Mouse (Mus musculus): Measurements from ENCODE around the gene Foxo3. TPM values are rescaled to one million over a fixed set of nuclear protein-coding genes. Genes with fewer than 3 reads are reported as not detected.

Foxo3 gene
- polyA plus RNA-seq, 2 experiments = 15.6 to 17.6 TPM

GRCm38 (mm10) chr10:42173839-42174238 is 102.7 kb downstream of the Foxo3 start:
- H3K4me1 ChIP-seq (replicated peaks; ENCODE audit: control insufficient read depth in 2 of 2, insufficient read depth in 2 of 2, low read length in 1 of 2) = peaks cover 0 to 3% of the 10 kb centered on the region in 2 experiments; a peak in 2 of 4 replicates
- H3K9ac ChIP-seq (replicated peaks) = no peak overlapping the region
- H3K9me3 ChIP-seq (ENCODE audit: control insufficient read depth, low read length) = no peaks in the 10 kb centered on the region
- 24% methylated on average over 1 of the region's 1 CpGs for WGBS (ENCODE audit: insufficient replicate concordance)
- H3K27me3 ChIP-seq (ENCODE audit: control insufficient read depth, insufficient read depth, low read length) = no peaks in the 10 kb centered on the region
- TF ChIP-seq CTCF (IDR thresholded peaks at IDR 0.05; ENCODE audit: low read depth) = no peak
- no peak for TF ChIP-seq EP300 (IDR thresholded peaks at IDR 0.05; ENCODE audit: low read depth)
- H3K36me3 ChIP-seq (replicated peaks; ENCODE audit: control insufficient read depth, insufficient read depth, low read depth) = no peaks in the 10 kb centered on the region
- no peak overlapping the region for H3K4me2 ChIP-seq (ENCODE audit: low read depth)
- ATAC-seq (ENCODE audit: insufficient read depth) (no peak), DNase-seq (ENCODE audit: low read depth in 3 of 3, low spot score in 3 of 3) (no peak)
- H3K27ac ChIP-seq = no peak overlapping the region
- H3K4me3 ChIP-seq (ENCODE audit: insufficient read depth in 1 of 2, low read depth in 2 of 2, low read length in 2 of 2) = no peak overlapping the region

DNA sequence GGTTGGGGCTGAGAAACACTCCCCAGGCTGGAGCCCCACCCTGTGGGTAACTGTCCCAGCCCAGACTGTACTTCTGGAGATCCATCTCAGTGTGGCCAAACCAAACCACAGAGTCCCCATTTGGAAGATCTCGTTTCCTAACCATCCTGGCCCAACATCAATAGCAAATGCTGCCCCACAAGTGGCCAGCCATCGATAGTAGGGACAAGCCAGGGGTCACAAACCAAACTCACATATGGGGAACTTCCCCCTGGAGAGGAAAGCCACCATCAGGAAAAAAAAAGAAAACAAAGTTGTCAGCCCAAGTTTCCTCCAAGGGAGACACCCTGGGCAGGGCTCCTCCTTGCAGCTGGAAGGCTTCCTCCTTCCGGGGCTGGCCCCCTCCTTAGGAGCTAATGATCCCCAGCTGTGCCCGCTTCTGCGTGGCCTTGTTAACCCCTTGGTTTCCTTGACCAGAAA is 105.6 kb downstream of the Foxo3 start:
- DNase-seq (ENCODE audit: low read depth in 3 of 3, low spot score in 3 of 3) (no peak), ATAC-seq (ENCODE audit: insufficient read depth) (no peak)
- H3K27me3 ChIP-seq (ENCODE audit: control insufficient read depth, insufficient read depth, low read length) = no peaks in the 10 kb centered on the region
- WGBS (ENCODE audit: insufficient replicate concordance) = 3% methylated on average over 5 of the region's 5 CpGs
- no peak overlapping the region for H3K9ac ChIP-seq (replicated peaks)
- no peak overlapping the region for H3K4me2 ChIP-seq (ENCODE audit: low read depth)
- peaks cover 0 to 3% of the 10 kb centered on the region in 2 experiments; a peak in 2 of 4 replicates for H3K4me1 ChIP-seq (replicated peaks; ENCODE audit: control insufficient read depth in 2 of 2, insufficient read depth in 2 of 2, low read length in 1 of 2)
- H3K9me3 ChIP-seq (ENCODE audit: control insufficient read depth, low read length) = no peaks in the 10 kb centered on the region
- no peak for TF ChIP-seq EP300 (IDR thresholded peaks at IDR 0.05; ENCODE audit: low read depth)
- TF ChIP-seq CTCF (IDR thresholded peaks at IDR 0.05; ENCODE audit: low read depth) = no peak
- no peaks in the 10 kb centered on the region for H3K36me3 ChIP-seq (replicated peaks; ENCODE audit: control insufficient read depth, insufficient read depth, low read depth)
- no peak overlapping the region for H3K27ac ChIP-seq
- no peak overlapping the region for H3K4me3 ChIP-seq (ENCODE audit: insufficient read depth in 1 of 2, low read depth in 2 of 2, low read length in 2 of 2)

GRCm38 (mm10) chr10:42170201-42170600 is 106.4 kb downstream of the Foxo3 start:
- peaks cover 0 to 3% of the 10 kb centered on the region in 2 experiments; a peak in 2 of 4 replicates for H3K4me1 ChIP-seq (replicated peaks; ENCODE audit: control insufficient read depth in 2 of 2, insufficient read depth in 2 of 2, low read length in 1 of 2)
- H3K36me3 ChIP-seq (replicated peaks; ENCODE audit: control insufficient read depth, insufficient read depth, low read depth) = no peaks in the 10 kb centered on the region
- no peak overlapping the region for H3K9ac ChIP-seq (replicated peaks)
- 54% methylated on average over 5 of the region's 5 CpGs for WGBS (ENCODE audit: insufficient replicate concordance)
- no peak overlapping the region for H3K27ac ChIP-seq
- no peak overlapping the region for H3K4me2 ChIP-seq (ENCODE audit: low read depth)
- no peak for DNase-seq (ENCODE audit: low read depth in 3 of 3, low spot score in 3 of 3)
- ATAC-seq (ENCODE audit: insufficient read depth) = no peak
- no peak overlapping the region for H3K4me3 ChIP-seq (ENCODE audit: insufficient read depth in 1 of 2, low read depth in 2 of 2, low read length in 2 of 2)
- H3K27me3 ChIP-seq (ENCODE audit: control insufficient read depth, insufficient read depth, low read length) = no peaks in the 10 kb centered on the region
- no peaks in the 10 kb centered on the region for H3K9me3 ChIP-seq (ENCODE audit: control insufficient read depth, low read length)
- TF ChIP-seq CTCF (IDR thresholded peaks at IDR 0.05; ENCODE audit: low read depth) (no peak), EP300 (IDR thresholded peaks at IDR 0.05; ENCODE audit: low read depth) (no peak)

GRCm38 (mm10) chr10:42154727-42155126 is 121.8 kb downstream of the Foxo3 start:
- Histone ChIP-seq H3K27ac (no peak overlapping the region), H3K4me3 (ENCODE audit: insufficient read depth in 1 of 2, low read depth in 2 of 2, low read length in 2 of 2) (no peak overlapping the region), H3K27me3 (ENCODE audit: control insufficient read depth, insufficient read depth, low read length) (no peaks in the 10 kb centered on the region), H3K4me2 (ENCODE audit: low read depth) (no peak overlapping the region), H3K4me1 (replicated peaks; ENCODE audit: control insufficient read depth in 2 of 2, insufficient read depth in 2 of 2, low read length in 1 of 2) (no peaks in the 10 kb centered on the region), H3K36me3 (replicated peaks; ENCODE audit: control insufficient read depth, insufficient read depth, low read depth) (no peaks in the 10 kb centered on the region), H3K9ac (replicated peaks) (no peak overlapping the region), H3K9me3 (ENCODE audit: control insufficient read depth, low read length) (no peaks in the 10 kb centered on the region)
- 31% methylated on average over 2 of the region's 2 CpGs for WGBS (ENCODE audit: insufficient replicate concordance)
- TF ChIP-seq EP300 (IDR thresholded peaks at IDR 0.05; ENCODE audit: low read depth) (no peak), CTCF (IDR thresholded peaks at IDR 0.05; ENCODE audit: low read depth) (no peak)
- ATAC-seq (ENCODE audit: insufficient read depth) (no peak), DNase-seq (ENCODE audit: low read depth in 3 of 3, low spot score in 3 of 3) (no peak)

- Histone ChIP-seq H3K4me2 (ENCODE audit: low read depth) (no peak overlapping the region), H3K4me1 (replicated peaks; ENCODE audit: control insufficient read depth in 2 of 2, insufficient read depth in 2 of 2, low read length in 1 of 2) (no peaks in the 10 kb centered on the region), H3K9ac (replicated peaks) (no peak overlapping the region), H3K9me3 (ENCODE audit: control insufficient read depth, low read length) (no peaks in the 10 kb centered on the region), H3K4me3 (ENCODE audit: insufficient read depth in 1 of 2, low read depth in 2 of 2, low read length in 2 of 2) (no peak overlapping the region), H3K27ac (no peak overlapping the region), H3K27me3 (ENCODE audit: control insufficient read depth, insufficient read depth, low read length) (no peaks in the 10 kb centered on the region), H3K36me3 (replicated peaks; ENCODE audit: control insufficient read depth, insufficient read depth, low read depth) (no peaks in the 10 kb centered on the region)
- DNase-seq (ENCODE audit: low read depth in 3 of 3, low spot score in 3 of 3) (no peak), ATAC-seq (ENCODE audit: insufficient read depth) (no peak)
- WGBS (ENCODE audit: insufficient replicate concordance) = 44% methylated on average over 14 of the region's 14 CpGs
- TF ChIP-seq EP300 (IDR thresholded peaks at IDR 0.05; ENCODE audit: low read depth) (no peak), CTCF (IDR thresholded peaks at IDR 0.05; ENCODE audit: low read depth) (no peak)
These were observed 123.9 kb downstream of the Foxo3 start for GRCm38 (mm10) chr10:42152426-42153205.

Data from liver, embryonic 14.5 days (tissue).